Mouse (Mus musculus) heart, postnatal 0 days (tissue): ENCODE results near the gene Cggbp1.

ENCODE experiments used
- CTCF ChIP-seq: IDR thresholded peaks from 2 replicates; pipeline ENCODE4 v1.5.1; 2016; ENCODE audit warnings: antibody characterized with exemption, control low read depth, low read depth
- EP300 ChIP-seq: IDR thresholded peaks from 2 replicates; pipeline ENCODE4 v1.6.1; 2016; ENCODE audit warnings: antibody characterized with exemption, low read depth

GRCm38 (mm10) chr16:64885547-64885946 lies 33.8 kb downstream of the Cggbp1 start:
- TF ChIP-seq CTCF (no peak), EP300 (no peak)
